Mouse (Mus musculus) ovary, postnatal 10 days (tissue): ENCODE measurements around the gene Hoxd4.

ENCODE experiments used
- DNase-seq: peaks from one replicate; pipeline ENCODE4 v3.0.0; 2022; ENCODE audit warnings: low spot score

The Hoxd4 gene

GRCm38 (mm10) chr2:74730331-74730730 lies 18.6 kb downstream of the Hoxd4 start:
- DNase-seq: no peak

- DNase-seq: no peak
Observed at GRCm38 (mm10) chr2:74731055-74731454, 19.3 kb downstream of the Hoxd4 start.

GRCm38 (mm10) chr2:74731799-74732512 lies 20.2 kb downstream of the Hoxd4 start:
- no peak for DNase-seq

GRCm38 (mm10) chr2:74732513-74733316 lies 21.0 kb downstream of the Hoxd4 start:
- DNase-seq: no peak

GRCm38 (mm10) chr2:74733317-74733661 lies 21.6 kb downstream of the Hoxd4 start:
- DNase-seq: no peak

- DNase-seq: no peak
Observed at GRCm38 (mm10) chr2:74733765-74734164, 22.0 kb downstream of the Hoxd4 start.

- DNase-seq: no peak
Observed at GRCm38 (mm10) chr2:74734451-74734850, 22.7 kb downstream of the Hoxd4 start.

GRCm38 (mm10) chr2:74734996-74735811 lies 23.5 kb downstream of the Hoxd4 start:
- DNase-seq: no peak

- no peak for DNase-seq
Observed at GRCm38 (mm10) chr2:74735851-74736687, 24.3 kb downstream of the Hoxd4 start.

- no peak for DNase-seq
Observed at GRCm38 (mm10) chr2:74736688-74737577, 25.2 kb downstream of the Hoxd4 start.

GRCm38 (mm10) chr2:74737578-74738070 lies 25.9 kb downstream of the Hoxd4 start:
- DNase-seq: no peak

- no peak for DNase-seq
Observed at GRCm38 (mm10) chr2:74738623-74739475, 27.1 kb downstream of the Hoxd4 start.

GRCm38 (mm10) chr2:74739476-74739800 lies 27.7 kb downstream of the Hoxd4 start:
- DNase-seq: no peak

- DNase-seq: no peak
Observed at GRCm38 (mm10) chr2:74739869-74740268, 28.1 kb downstream of the Hoxd4 start.

- DNase-seq: no peak
Observed at GRCm38 (mm10) chr2:74740311-74741091, 28.8 kb downstream of the Hoxd4 start.

GRCm38 (mm10) chr2:74741252-74741978 lies 29.7 kb downstream of the Hoxd4 start:
- DNase-seq: no peak

GRCm38 (mm10) chr2:74741979-74742277 lies 30.2 kb downstream of the Hoxd4 start:
- no peak for DNase-seq

- DNase-seq: no peak
Observed at GRCm38 (mm10) chr2:74745540-74746297, 34.0 kb downstream of the Hoxd4 start.
